Mouse (Mus musculus) C2C12 (cell line): Measurements from ENCODE around the gene Cd24a.

Experiments
- CEBPB ChIP-seq: IDR thresholded peaks from one replicate; pipeline ENCODE4 v1.6.1; 2011; ENCODE audit warnings: low read depth, mild to moderate bottlenecking, control low read depth, moderate library complexity
- CTCF ChIP-seq: IDR thresholded peaks from one replicate; pipeline ENCODE4 v1.5.1; 2011; ENCODE audit not compliant: control insufficient read depth, insufficient read depth, insufficient read length
- FOSL1 ChIP-seq: IDR thresholded peaks from one replicate; pipeline ENCODE4 v1.8.0; 2011; ENCODE audit warnings: mild to moderate bottlenecking, low read length; ENCODE audit not compliant: poor library complexity, insufficient read depth, severe bottlenecking
- MAX ChIP-seq: IDR thresholded peaks from one replicate; pipeline ENCODE4 v1.6.1; 2011; ENCODE audit warnings: mild to moderate bottlenecking, control low read depth
- MYOD1 ChIP-seq: IDR thresholded peaks from one replicate; pipeline ENCODE4 v1.6.1; 2011; ENCODE audit warnings: low read depth; ENCODE audit not compliant: control insufficient read depth, insufficient read length
- MYOG ChIP-seq: IDR thresholded peaks from one replicate; pipeline ENCODE4 v1.6.1; 2011; ENCODE audit not compliant: control insufficient read depth, insufficient read length; ENCODE audit errors: extremely low read depth
- USF1 ChIP-seq: IDR thresholded peaks from one replicate; pipeline ENCODE4 v1.6.1; 2011; ENCODE audit warnings: low read depth, mild to moderate bottlenecking, control low read depth, moderate library complexity

DNA sequence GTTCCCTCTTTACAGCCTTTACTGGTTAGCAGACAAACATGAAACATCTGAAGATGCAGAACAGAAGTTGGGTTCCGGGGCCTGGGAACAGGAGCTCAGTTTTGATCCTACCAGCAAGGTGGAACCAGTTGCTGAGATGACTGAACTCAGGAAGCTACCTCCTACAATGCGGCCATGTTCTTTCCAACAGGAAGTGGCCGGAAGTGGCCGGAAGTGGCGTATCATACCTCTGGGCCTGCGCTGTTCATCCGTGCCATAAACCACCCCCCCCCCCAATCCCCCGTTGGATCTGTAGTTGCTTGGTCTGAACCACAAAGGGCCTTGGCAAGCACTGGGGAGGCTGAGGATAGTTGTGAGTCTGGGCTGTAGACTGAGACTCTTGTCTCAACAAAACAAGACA lies 45.4 kb downstream of the Cd24a start:
- TF ChIP-seq CTCF = no peak
- TF ChIP-seq USF1 = no peak
- no peak for TF ChIP-seq MYOG
- no peak for TF ChIP-seq MYOD1
- no peak for TF ChIP-seq MAX
- TF ChIP-seq CEBPB = no peak
- no peak for TF ChIP-seq FOSL1
